Comparison of ENCODE assay signal across 8 mouse cellular contexts in genomic region chr9:21614864-21615616, GRCm38 (mm10). TPM values are rescaled to one million over a fixed set of nuclear protein-coding genes. Genes with fewer than 3 reads are reported as not detected.
A peak's percentile ranks its signal among the peaks of the same experiment; 100 is the strongest.
DNase-seq lines count a peak whose midpoint lies in the region; ATAC-seq and TF ChIP-seq lines count a peak whose summit lies in the region.

No protein-coding gene starts in this region.

- H3K4me3 ChIP-seq in gastrocnemius, adult 2 months, result peak overlapping the region; percentile 98
- H3K4me3 ChIP-seq in embryonic fibroblast, embryonic 13.5 days (ENCODE audit: insufficient read depth, low read length), result peak overlapping the region; percentile 78
- H3K4me3 ChIP-seq in liver, embryonic 11.5 days (ENCODE audit: low read depth, low read length), result peak overlapping the region; percentile 86

- TF ChIP-seq POLR2A in embryonic fibroblast, embryonic 13.5 days (IDR thresholded peaks at IDR 0.05; ENCODE audit: low read depth, low read length), result no peak

- H3K9me3 ChIP-seq in liver, embryonic 11.5 days (ENCODE audit: control insufficient read depth, low read length), result no peaks in the 10 kb centered on the region

- intact Hi-C loops in gastrocnemius, adult 2 months (cut with DNase I), result no loop called here
- intact Hi-C loops in gastrocnemius, postnatal 14 days (cut with DNase I; ENCODE audit: low total_unique reads), result no loop called here

- H3K4me1 ChIP-seq in embryonic fibroblast, embryonic 13.5 days (ENCODE audit: control insufficient read depth, insufficient read depth, low read length), result 0 out of 2 replicates have a peak, but pooled peaks cover 2% of the 10 kb centered on the region
- peaks cover 12% of the 10 kb centered on the region for H3K4me1 ChIP-seq in liver, embryonic 11.5 days (replicated peaks; ENCODE audit: control insufficient read depth, insufficient read depth, low read length)

- no peaks in the 10 kb centered on the region for H3K27me3 ChIP-seq in liver, embryonic 11.5 days (replicated peaks; ENCODE audit: control insufficient read depth, insufficient read depth, low read length)

- TF ChIP-seq CTCF in gastrocnemius, adult 2 months (IDR thresholded peaks at IDR 0.05), result no peak
- TF ChIP-seq CTCF in embryonic fibroblast, embryonic 13.5 days (IDR thresholded peaks at IDR 0.05; ENCODE audit: borderline replicate concordance, insufficient read depth, low read length), result no peak

- WGBS in liver, embryonic 11.5 days, result 62% methylated on average over 15 of the region's 15 CpGs

- peaks cover 2% of the 10 kb centered on the region; the same call in 1 of the 2 replicates for H3K36me3 ChIP-seq in liver, embryonic 11.5 days (ENCODE audit: control insufficient read depth, insufficient read depth, low read length)

- DNase-seq in gastrocnemius, adult 2 months, result no peak
- DNase-seq in gastrocnemius, postnatal 14 days, result no peak
- peak; percentile 33 for DNase-seq in 416B (ENCODE audit: low read depth)
- no peak for DNase-seq in liver, embryonic 11.5 days (ENCODE audit: low spot score)
- no peak for DNase-seq in gastrocnemius, postnatal 25 days
- DNase-seq in right cerebral cortex, postnatal 4 days, result no peak
- DNase-seq in left cerebral cortex, adult 18-20 months (ENCODE audit: low spot score in 2 of 2), result no peak

- no peak for ATAC-seq in liver, embryonic 11.5 days (replicated peaks; ENCODE audit: low FRiP score)

- H3K4me2 ChIP-seq in liver, embryonic 11.5 days, result peak overlapping the region; percentile 85

- peak overlapping the region; percentile 84 for H3K9ac ChIP-seq in liver, embryonic 11.5 days (ENCODE audit: low read depth, low read length)

- H3K27ac ChIP-seq in gastrocnemius, adult 2 months, result peak overlapping the region; percentile 93
- peak overlapping the region; percentile 90 for H3K27ac ChIP-seq in embryonic fibroblast, embryonic 13.5 days (ENCODE audit: insufficient read depth, low read length)
- H3K27ac ChIP-seq in liver, embryonic 11.5 days (ENCODE audit: low read depth, low read length), result peak overlapping the region; percentile 97

RNA-seq across cellular contexts. Expression of gene Smarca4, which starts 0.9 kb away (rescaled TPM):
- total RNA-seq in gastrocnemius, adult 2 months (2021), result 10 to 100 TPM; 39.0 to 40.7 TPM
- 10 to 100 TPM; 42.5 to 49.8 TPM for total RNA-seq in gastrocnemius, postnatal 14 days (2021)
- 73.5 and 81.7 TPM in 2 replicates for polyA plus RNA-seq in embryonic fibroblast, embryonic 13.5 days (2011; ENCODE audit: insufficient read length, low read depth, missing spikeins)
- polyA plus RNA-seq in liver, embryonic 11.5 days (2014; fragmentation: Nextera tagmentation; extraction: Ambion mirVana), result 86.1 and 86.6 TPM in 2 replicates
- 10 to 100 TPM; 39.3 to 39.6 TPM for total RNA-seq in gastrocnemius, postnatal 25 days (2021)
- total RNA-seq in left cerebral cortex, adult 18-20 months (2021), result 100 to 1,000 TPM; 108 to 114 TPM

RNA-seq across cellular contexts. Expression of gene Yipf2, which starts 22.4 kb away (rescaled TPM):
- total RNA-seq in gastrocnemius, adult 2 months (2021), result 1 to 10 TPM; 5.8 to 6.9 TPM
- total RNA-seq in gastrocnemius, postnatal 14 days (2021), result 1 to 10 TPM; 4.6 to 5.8 TPM
- 7.2 and 7.4 TPM in 2 replicates for polyA plus RNA-seq in embryonic fibroblast, embryonic 13.5 days (2011; ENCODE audit: insufficient read length, low read depth, missing spikeins)
- polyA plus RNA-seq in liver, embryonic 11.5 days (2014; fragmentation: Nextera tagmentation; extraction: Ambion mirVana), result 15.5 and 16.5 TPM in 2 replicates
- 1 to 10 TPM; 3.5 to 5.1 TPM for total RNA-seq in gastrocnemius, postnatal 25 days (2021)
- 10 to 100 TPM; 22.5 to 23.4 TPM for total RNA-seq in left cerebral cortex, adult 18-20 months (2021)

RNA-seq across cellular contexts. Expression of gene Timm29, which starts 22.5 kb away (rescaled TPM):
- 10 to 100 TPM; 44.1 to 48.3 TPM for total RNA-seq in gastrocnemius, adult 2 months (2021)
- total RNA-seq in gastrocnemius, postnatal 14 days (2021), result 10 to 100 TPM; 41.4 to 44.5 TPM
- polyA plus RNA-seq in embryonic fibroblast, embryonic 13.5 days (2011; ENCODE audit: insufficient read length, low read depth, missing spikeins), result 29.1 and 31.6 TPM in 2 replicates
- polyA plus RNA-seq in liver, embryonic 11.5 days (2014; fragmentation: Nextera tagmentation; extraction: Ambion mirVana), result 35.2 and 41.5 TPM in 2 replicates
- 10 to 100 TPM; 41.6 to 41.8 TPM for total RNA-seq in gastrocnemius, postnatal 25 days (2021)
- total RNA-seq in left cerebral cortex, adult 18-20 months (2021), result 10 to 100 TPM; 51.8 to 55.1 TPM
